Mouse (Mus musculus) embryonic facial prominence, embryonic 14.5 days (tissue): ENCODE data around the gene Sox1. TPM values are rescaled to one million over a fixed set of nuclear protein-coding genes. Genes with fewer than 3 reads are reported as not detected.

Source experiments
- ATAC-seq: fragments of 200-750 bp; cut with Nextera tagmentation; 2 replicates; pipeline ENCODE4 v1.8.0; 2017; ENCODE audit warnings: low read depth, moderate number of reproducible peaks, moderate TSS enrichment
- DNase-seq: peaks from one replicate; pipeline ENCODE4 v3.0.0-alpha.2; 2015; ENCODE audit warnings: low spot score
- H3K27ac ChIP-seq: fragments of 300-500 bp; sonication (generic); replicated peaks from 2 replicates; pipeline ENCODE4 v1.5.1; 2014; ENCODE audit warnings: low read depth, mild to moderate bottlenecking, low read length, moderate library complexity
- H3K27me3 ChIP-seq: fragments of 300-500 bp; sonication (generic); replicated peaks from 2 replicates; pipeline ENCODE4 v1.6.1; 2014; ENCODE audit warnings: low read length; ENCODE audit not compliant: control insufficient read depth, insufficient read depth
- H3K36me3 ChIP-seq: fragments of 300-500 bp; sonication (generic); 2 replicates; pipeline ENCODE4 v1.6.1; 2014; ENCODE audit warnings: low read length, mixed read lengths; ENCODE audit not compliant: control insufficient read depth, insufficient read depth
- H3K4me1 ChIP-seq: fragments of 300-500 bp; sonication (generic); 2 replicates; pipeline ENCODE4 v1.6.1; 2014; ENCODE audit warnings: antibody characterized with exemption, low read length; ENCODE audit not compliant: control insufficient read depth, insufficient read depth
- H3K4me2 ChIP-seq: fragments of 300-500 bp; sonication (generic); 2 replicates; pipeline ENCODE4 v1.6.1; 2014; ENCODE audit warnings: low read depth, mild to moderate bottlenecking, low read length, moderate library complexity, mixed read lengths
- H3K4me3 ChIP-seq: fragments of 300-500 bp; sonication (generic); 2 replicates; pipeline ENCODE4 v1.5.1; 2014; ENCODE audit warnings: low read depth, mild to moderate bottlenecking, low read length
- H3K9ac ChIP-seq: fragments of 300-500 bp; sonication (generic); 2 replicates; pipeline ENCODE4 v1.6.1; 2014; ENCODE audit warnings: low read depth, mild to moderate bottlenecking, low read length, moderate library complexity, mixed read lengths
- H3K9me3 ChIP-seq: fragments of 300-500 bp; sonication (generic); 2 replicates; pipeline ENCODE4 v1.6.1; 2016; ENCODE audit warnings: low read length; ENCODE audit not compliant: control insufficient read depth
- WGBS: fragments of 180-500 bp; shearing (Covaris S2); extraction: QIAGEN DNeasy Blood & Tissue Kit; methylation state at CpG from one replicate; pipeline ENCODE4 v1.1.7; 2014; 5-methylcytosine and 5-hydroxymethylcytosine counted together
- polyA plus RNA-seq: library from polyadenylated mRNA; unstranded; fragments of >200 nt; fragmentation: Nextera tagmentation; extraction: Ambion mirVana; gene quantifications from 2 replicates; pipeline ENCODE4 v1.2.1, GENCODE M21; 2014

Sox1 gene
- polyA plus RNA-seq, 1 experiment from 2014 or later = not detected

DNA sequence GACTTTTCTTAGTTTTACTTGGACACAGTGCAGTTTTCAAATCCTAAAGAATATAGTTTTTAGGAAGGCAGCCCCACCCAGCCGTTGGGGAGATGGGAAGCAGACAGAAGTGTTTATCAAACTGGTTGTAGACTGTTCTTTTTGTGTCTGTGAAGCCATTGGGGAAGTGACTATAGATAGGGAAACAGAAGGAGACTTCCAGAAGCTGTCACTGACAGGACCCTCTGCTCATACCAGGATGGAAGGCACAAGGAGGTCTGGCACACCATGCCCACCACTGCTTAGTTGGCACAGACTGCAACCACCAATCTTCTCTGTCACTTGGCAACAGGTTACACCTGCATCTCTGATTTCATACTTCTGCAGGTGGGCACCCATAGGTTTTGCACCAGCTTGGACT, 2.3 kb upstream of the Sox1 start:
- no peak overlapping the region for H3K4me2 ChIP-seq
- H3K27ac ChIP-seq = no peak overlapping the region
- H3K36me3 ChIP-seq = no peaks in the 10 kb centered on the region
- no peaks in the 10 kb centered on the region for H3K9me3 ChIP-seq
- H3K9ac ChIP-seq = no peak overlapping the region
- no peaks in the 10 kb centered on the region for H3K4me1 ChIP-seq
- ATAC-seq (no peak), DNase-seq (no peak)
- H3K4me3 ChIP-seq = no peak overlapping the region
- 21% methylated on average over 1 of the region's 1 CpGs for WGBS
- peaks cover 99% of the 10 kb centered on the region for H3K27me3 ChIP-seq

DNA sequence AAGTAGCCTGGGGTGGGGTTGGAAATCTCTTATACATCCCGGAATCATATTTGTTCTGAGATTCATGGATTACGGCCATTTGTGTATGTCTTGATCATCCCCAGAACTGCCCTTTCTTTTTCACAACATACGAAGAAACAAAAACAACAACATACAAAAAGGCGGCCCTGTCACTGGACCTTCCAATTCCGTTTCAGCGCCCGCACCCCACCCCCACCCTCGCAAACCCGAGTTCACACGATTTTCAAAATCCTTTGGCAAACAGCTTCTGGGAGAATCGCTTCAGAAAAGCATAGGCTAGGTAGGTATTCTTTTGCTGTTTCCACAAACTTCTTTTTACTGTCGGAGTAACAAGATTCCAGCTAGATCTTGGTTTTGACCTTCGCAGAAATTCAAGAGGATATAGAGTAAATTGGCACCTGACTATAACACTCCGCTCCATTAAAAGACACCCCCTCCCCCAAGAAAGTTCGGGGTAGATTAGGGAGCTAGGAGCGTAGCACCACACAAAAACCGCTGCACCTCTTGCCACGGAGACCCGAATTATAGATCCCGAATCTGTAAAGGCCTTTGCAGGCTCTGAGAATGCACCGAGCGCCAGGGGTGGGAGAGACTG, 602 bp upstream of the Sox1 start:
- H3K9me3 ChIP-seq = no peaks in the 10 kb centered on the region
- H3K27me3 ChIP-seq = peaks cover 99% of the 10 kb centered on the region
- peak overlapping the region; percentile 67 for H3K4me2 ChIP-seq
- no peak overlapping the region for H3K9ac ChIP-seq
- H3K27ac ChIP-seq = no peak overlapping the region
- DNase-seq (no peak), ATAC-seq (no peak)
- WGBS = 1% methylated on average over 22 of the region's 22 CpGs
- H3K4me1 ChIP-seq = no peaks in the 10 kb centered on the region
- H3K36me3 ChIP-seq = no peaks in the 10 kb centered on the region
- H3K4me3 ChIP-seq = peak overlapping the region; percentile 39

DNA sequence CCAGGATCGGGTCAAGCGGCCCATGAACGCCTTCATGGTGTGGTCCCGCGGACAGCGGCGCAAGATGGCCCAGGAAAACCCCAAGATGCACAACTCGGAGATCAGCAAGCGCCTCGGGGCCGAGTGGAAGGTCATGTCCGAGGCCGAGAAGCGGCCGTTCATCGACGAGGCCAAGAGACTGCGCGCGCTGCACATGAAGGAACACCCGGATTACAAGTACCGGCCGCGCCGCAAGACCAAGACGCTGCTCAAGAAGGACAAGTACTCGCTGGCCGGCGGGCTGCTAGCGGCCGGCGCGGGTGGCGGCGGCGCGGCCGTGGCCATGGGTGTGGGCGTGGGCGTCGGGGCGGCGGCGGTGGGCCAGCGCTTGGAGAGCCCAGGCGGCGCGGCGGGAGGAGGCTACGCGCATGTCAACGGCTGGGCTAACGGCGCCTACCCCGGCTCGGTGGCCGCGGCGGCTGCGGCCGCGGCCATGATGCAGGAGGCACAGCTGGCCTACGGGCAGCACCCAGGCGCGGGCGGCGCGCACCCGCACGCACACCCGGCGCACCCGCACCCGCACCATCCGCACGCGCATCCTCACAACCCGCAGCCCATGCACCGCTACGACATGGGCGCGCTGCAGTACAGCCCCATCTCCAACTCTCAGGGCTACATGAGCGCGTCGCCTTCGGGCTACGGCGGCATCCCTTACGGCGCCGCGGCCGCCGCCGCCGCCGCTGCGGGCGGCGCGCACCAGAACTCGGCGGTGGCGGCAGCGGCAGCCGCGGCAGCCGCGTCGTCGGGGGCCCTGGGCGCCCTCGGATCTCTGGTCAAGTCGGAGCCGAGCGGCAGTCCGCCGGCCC, 1.6 kb downstream of the Sox1 start:
- WGBS = under 1% methylated on average over 38 of the region's 118 CpGs
- DNase-seq (no peak), ATAC-seq (no peak)
- no peak overlapping the region for H3K27ac ChIP-seq
- H3K4me3 ChIP-seq = peak overlapping the region; percentile 39
- H3K36me3 ChIP-seq = no peaks in the 10 kb centered on the region
- no peaks in the 10 kb centered on the region for H3K4me1 ChIP-seq
- peak overlapping the region; percentile 47 for H3K4me2 ChIP-seq
- no peak overlapping the region for H3K9ac ChIP-seq
- H3K9me3 ChIP-seq = no peaks in the 10 kb centered on the region
- H3K27me3 ChIP-seq = peaks cover 99% of the 10 kb centered on the region

DNA sequence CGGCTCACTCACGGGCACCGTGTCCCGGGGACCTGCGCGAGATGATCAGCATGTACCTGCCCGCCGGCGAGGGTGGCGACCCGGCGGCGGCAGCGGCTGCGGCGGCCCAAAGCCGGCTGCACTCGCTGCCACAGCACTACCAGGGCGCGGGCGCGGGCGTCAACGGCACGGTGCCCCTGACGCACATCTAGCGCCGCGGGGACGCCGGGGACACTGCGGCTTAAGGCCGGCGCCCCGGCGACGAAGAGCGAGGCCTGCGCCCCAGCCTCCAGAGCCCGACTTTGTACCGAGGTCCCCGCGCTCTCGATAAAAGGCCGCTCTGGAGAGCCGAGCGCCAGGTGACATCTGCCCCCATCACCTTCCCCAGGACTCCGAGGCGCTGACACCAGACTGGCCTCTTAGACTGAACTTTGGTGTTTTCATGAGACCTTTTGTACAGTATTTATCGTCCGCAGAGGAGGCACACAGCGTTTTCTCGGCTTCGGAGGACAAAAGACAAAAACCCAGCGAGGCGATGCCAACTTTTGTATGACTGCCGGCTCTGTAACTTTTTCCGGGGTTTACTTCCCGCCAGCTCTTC, 2.3 kb downstream of the Sox1 start:
- Histone ChIP-seq H3K4me3 (peak overlapping the region; percentile 39; the same call in 1 of the 2 replicates), H3K27me3 (peaks cover 99% of the 10 kb centered on the region), H3K4me2 (peak overlapping the region; percentile 47), H3K9me3 (no peaks in the 10 kb centered on the region), H3K36me3 (no peaks in the 10 kb centered on the region), H3K27ac (no peak overlapping the region), H3K4me1 (no peaks in the 10 kb centered on the region), H3K9ac (no peak overlapping the region)
- ATAC-seq = no peak
- 2% methylated on average over 16 of the region's 59 CpGs for WGBS
- no peak for DNase-seq

DNA sequence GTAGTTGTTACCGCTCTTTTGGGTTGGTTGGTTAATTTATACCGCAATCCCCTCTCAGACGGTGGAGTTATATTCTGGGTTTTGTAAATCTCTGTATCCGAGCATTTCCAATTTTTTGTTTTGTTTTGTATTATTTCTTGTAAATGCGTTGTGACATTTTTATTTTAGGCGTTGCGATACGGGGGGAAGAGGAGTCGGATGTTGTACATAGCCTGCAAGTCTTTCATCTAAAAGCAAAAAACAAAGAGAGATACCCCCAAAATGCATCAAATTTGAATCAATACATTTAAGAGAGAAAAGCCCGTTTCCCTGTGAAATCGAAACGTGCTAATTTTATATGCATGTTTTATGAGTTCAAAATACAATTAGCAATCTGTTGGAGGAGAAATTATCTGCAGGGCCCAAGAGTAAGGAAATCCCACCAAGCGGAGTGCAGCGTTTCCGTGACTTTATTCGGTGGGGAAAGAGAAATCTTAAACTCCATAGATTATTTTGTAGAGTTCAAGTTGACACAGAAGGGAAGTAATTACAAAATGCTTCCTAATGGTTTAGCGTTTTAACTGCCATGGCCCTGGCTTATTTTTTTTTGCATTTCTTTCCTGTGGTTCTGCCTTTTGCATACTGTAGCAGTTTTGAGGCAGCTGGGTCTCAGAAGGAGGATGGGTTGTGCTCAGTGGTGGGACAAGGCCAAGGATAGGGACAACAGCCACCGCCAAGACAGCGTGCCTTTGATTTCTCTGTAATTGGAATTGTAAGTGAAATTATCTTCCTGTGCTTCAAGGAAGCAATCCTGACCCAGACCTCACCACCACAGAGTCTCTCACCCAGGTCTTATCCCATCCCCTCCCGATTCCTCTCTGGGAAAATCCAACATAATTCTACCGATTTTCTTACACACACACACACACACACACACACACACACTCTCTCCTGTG, 3.2 kb downstream of the Sox1 start:
- Histone ChIP-seq H3K36me3 (no peaks in the 10 kb centered on the region), H3K27ac (no peak overlapping the region), H3K27me3 (peaks cover 99% of the 10 kb centered on the region), H3K9me3 (no peaks in the 10 kb centered on the region), H3K4me1 (no peaks in the 10 kb centered on the region), H3K9ac (no peak overlapping the region), H3K4me2 (no peak overlapping the region), H3K4me3 (no peak overlapping the region)
- DNase-seq (no peak), ATAC-seq (no peak)
- WGBS = 2% methylated on average over 21 of the region's 21 CpGs

DNA sequence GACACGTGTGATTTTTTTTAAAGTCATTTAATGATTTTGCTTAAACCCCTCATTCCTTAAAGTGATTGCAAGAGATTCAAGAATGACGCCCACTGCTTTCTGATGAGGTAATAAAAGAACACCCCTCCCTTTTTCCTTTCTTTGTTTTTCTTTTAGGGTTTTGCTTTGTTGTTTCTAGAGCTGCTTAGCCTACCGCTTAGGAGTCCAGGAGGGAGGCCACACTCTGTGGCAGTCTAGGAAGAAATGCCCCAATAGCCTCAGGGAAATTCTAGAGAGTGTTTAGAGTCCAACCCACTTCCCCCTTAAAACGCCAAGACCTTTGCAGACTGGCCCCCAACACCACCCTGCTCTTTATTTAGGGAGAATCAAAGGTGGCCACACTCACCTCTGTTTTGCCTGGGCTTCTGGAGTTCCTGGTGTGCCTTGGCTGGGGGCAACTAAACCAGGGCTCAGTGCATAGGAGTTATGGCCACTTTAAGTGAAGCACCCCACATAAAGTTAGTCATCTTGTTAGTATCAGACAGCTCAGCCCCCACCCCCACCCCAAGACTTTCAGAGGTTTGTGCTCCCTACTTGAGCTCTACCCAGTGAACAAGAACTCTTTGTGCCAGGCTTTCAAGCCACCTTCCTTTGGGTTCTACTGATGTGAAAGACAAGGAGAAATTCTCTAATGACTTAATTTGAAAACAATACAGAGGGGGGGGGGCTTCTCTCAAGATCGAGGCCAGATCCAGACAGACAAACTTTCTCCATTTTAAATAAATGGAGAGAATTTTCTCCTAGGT, 4.5 kb downstream of the Sox1 start:
- Histone ChIP-seq H3K36me3 (no peaks in the 10 kb centered on the region), H3K4me3 (no peak overlapping the region), H3K9me3 (no peaks in the 10 kb centered on the region), H3K4me2 (no peak overlapping the region), H3K27ac (no peak overlapping the region), H3K9ac (no peak overlapping the region), H3K27me3 (peaks cover 99% of the 10 kb centered on the region), H3K4me1 (no peaks in the 10 kb centered on the region)
- DNase-seq = no peak
- no peak for ATAC-seq
- WGBS = 2% methylated on average over 5 of the region's 5 CpGs

DNA sequence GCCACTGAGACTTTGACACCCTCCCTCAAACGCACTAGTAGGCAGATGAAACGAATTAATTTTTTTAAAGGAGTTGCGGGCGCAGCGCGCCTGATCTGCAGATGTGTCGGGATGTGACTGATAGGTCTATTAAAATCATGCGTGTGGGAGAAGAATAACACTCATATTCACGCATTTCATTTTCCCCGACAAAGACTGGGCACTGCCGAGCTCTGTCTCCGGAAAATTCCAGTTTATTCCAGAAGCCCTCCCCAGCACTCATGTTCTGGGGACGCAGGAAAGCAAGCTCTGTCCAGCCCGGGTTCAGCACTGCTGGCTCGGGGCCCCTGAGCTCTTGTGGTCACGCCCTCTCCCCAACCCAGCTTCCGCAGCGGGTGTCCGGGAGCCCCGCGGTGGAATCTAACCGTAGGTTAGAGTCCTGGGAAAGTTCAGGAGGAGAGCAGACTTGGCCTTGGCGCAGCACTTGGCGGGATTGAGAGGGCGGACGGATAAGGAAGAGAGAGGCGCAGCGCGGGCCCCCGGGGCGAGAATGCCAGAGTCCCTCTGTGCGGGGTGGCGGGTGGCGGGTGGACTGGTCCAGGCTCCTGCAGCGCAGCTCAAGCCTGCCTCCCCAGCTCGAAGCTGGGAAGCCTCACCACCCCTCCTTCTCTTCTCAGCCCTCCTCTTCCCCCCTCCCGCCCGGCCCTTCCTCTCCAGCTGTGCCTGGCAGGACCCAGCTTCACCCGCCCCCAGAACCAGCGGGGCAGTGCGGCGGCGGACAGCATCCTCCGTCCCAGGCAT, 5.7 kb downstream of the Sox1 start:
- peak overlapping the region; percentile 24; the same call in 1 of the 2 replicates for H3K4me2 ChIP-seq
- H3K9ac ChIP-seq = no peak overlapping the region
- peak overlapping the region; percentile 9; the same call in 1 of the 2 replicates for H3K4me3 ChIP-seq
- ATAC-seq (no peak), DNase-seq (no peak)
- WGBS = under 1% methylated on average over 24 of the region's 44 CpGs
- H3K27ac ChIP-seq = no peak overlapping the region
- no peaks in the 10 kb centered on the region for H3K36me3 ChIP-seq
- H3K9me3 ChIP-seq = no peaks in the 10 kb centered on the region
- H3K4me1 ChIP-seq = no peaks in the 10 kb centered on the region
- peaks cover 99% of the 10 kb centered on the region for H3K27me3 ChIP-seq
